Mouse (Mus musculus) frontal cortex, postnatal 14 days (tissue): ENCODE measurements around the gene Ptgs1.

Experiments used
- DNase-seq, 2 experiments: peaks; one replicate each; pipeline ENCODE4 v3.0.0; 2022; ENCODE audit warnings: low spot score in 2 of 2

Ptgs1 gene

DNA sequence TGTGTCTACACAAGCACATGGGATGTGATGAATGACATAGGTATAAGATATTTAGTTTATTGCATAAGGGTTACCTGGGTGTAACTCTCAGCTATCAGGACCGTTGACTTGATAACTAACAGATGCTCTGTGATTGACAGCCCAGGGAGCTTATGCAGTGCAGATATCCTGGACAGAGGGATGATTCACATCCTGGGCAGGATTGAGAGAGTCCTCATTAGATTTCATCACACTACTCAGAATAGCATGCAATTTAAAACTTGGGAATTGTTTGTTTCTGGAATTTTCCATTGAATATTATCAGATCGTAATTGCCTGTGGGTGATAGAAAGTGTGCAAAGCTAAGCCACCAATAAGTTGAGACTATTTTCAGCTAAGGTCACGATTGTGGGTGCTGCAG, 17.7 kb downstream of the Ptgs1 start:
- DNase-seq: no peak

DNA sequence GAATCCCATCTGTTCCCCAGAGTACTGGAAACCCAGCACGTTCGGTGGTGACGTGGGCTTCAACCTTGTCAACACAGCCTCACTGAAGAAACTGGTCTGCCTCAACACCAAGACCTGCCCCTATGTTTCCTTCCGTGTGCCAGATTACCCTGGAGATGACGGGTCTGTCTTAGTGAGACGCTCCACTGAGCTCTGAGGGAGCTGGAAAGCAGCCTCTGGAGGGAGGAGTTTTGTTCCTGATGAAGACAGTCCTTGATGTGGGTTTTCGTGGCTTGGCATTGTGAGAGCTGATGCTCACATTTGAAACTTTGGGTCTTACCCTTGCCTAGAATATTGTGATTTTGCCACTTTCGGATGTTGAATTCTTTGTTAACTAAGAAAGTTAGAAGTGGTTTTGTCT, 20.9 kb downstream of the Ptgs1 start:
- no peak for DNase-seq

DNA sequence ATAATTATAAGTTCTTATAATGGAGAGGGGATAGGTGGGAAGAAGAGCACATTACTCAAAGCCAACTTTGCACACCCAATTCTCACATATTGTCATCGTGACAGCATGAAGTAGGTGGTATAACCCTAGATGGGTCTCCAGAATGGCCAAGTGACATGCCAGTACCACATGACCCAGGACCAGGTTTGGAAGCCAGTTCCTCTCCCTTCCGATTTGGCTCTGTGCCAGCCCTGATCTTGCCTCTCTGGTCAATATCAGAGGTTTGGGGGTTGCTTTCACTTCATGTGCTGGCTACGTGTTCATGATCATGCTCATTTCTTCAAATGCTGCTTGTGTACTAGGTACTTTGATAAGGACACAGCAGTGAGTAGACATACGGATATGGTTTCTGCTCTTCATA, 22.3 kb downstream of the Ptgs1 start:
- DNase-seq: no peak

DNA sequence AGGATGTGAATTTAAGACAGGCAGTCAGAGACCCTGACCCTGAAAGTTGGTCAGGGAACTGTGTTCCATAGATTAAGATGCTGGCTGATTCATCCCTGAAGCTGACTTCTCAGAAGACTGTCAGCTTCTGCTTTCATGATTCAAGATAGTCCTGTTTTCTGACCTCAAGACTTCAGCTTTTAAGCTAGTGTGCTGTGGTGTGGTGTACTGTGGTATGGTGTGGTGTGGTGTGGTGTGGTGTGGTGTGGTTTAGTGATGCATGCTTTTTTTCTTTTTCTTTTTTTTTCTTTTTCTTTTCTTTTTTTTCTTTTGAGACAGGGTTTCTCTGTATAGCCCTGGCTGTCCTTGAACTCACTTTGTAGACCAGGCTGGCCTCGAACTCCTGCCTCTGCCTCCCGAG, 24.2 kb downstream of the Ptgs1 start:
- DNase-seq: no peak

- no peak for DNase-seq
These were observed 26.7 kb downstream of the Ptgs1 start for GRCm38 (mm10) chr2:36256931-36257330.

DNA sequence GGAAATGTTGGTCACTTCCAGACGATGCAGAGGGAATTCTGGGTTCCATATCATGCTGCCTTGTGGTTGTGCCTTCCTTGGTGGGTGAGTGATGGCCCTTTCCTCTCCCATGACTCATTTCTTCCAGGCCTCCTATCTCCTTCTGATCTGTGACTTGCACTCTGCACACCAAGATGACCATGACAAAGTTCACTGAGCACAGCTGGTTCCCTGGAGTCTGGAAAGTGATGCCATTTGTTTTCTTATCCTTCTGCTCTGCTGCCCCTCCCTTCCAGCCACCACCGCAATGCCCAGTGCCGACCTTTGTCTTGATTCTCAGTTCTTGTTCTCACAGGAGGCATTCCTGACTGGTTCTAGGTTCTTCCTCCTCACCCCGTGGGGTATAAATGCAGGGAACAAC, 29.2 kb downstream of the Ptgs1 start:
- no peak for DNase-seq

DNA sequence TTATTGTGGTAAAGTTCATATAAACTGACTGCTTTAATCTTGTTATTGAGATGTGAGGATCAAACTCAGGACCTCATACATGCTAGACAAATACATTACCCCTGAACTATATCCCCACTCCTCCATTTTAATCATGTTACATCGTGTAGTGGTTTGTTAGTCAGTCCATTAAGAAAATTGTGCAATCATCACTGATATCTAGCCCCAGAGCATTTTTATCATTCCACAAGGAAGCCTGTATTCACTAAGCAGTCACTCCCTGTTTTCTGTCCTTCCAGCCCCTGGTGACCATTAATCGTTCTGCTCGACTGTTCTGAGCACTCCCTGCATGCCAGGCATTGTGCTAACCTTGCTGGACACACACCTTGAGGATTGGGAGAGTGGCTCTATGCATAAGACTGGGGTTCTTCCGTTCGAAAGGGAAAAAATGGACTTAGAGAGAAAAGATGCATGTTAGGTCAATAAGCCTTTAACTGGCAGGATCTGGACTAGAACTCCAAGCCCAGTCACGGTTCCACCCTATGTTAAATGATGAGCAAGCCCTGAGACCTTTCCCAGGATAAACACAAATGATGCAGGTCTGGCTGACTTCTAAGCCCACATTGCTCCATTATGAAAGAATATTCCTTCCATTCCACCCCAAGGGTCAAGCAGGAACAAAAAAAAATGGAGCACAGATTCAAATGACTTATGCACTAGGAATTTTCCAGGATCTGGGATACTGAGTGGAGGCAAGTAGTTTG, 29.7 kb downstream of the Ptgs1 start:
- no peak for DNase-seq

DNA sequence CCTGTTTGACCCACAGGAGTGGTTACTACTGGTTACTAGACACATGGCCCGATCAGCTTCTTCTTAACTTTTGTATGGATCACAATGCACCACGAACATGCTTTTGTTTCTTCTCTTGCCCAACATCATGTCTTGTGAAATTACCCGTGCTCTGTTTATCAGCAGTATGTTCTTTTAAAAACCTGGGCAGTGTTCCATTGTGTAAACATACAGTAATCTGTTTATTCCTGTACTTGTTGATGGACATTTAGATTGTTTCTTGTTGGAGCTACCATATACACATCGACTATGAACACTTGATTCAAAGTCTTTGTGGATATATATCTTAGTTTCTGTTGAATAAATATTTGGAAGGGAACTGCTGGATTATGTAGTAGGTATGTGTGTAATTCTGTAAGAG, 31.8 kb downstream of the Ptgs1 start:
- no peak for DNase-seq

- no peak for DNase-seq
These were observed 39.2 kb downstream of the Ptgs1 start for GRCm38 (mm10) chr2:36269458-36269857.

DNA sequence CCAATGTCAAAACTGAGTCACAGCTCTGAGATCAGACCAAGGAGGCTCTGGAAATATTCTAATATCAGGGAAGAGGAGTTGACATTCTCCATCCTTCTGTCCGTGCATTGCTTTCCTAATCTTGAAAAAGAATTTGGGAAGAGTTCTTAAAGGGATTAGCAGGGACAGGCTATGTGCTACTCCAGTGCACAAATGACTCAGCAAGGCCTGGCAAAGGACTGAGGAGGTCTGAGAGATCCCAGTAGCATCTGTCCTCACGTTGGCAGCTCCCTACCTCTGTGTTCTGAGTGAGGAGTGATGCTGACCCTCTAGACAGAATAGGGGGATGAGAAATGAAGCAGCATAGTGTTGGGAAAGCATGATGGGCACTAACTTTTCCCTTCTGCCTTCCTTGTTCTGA, 40.0 kb downstream of the Ptgs1 start:
- no peak for DNase-seq

- DNase-seq: no peak
These were observed 40.9 kb downstream of the Ptgs1 start for GRCm38 (mm10) chr2:36271085-36271484.

GRCm38 (mm10) chr2:36272288-36272950, 42.2 kb downstream of the Ptgs1 start:
- DNase-seq: no peak

GRCm38 (mm10) chr2:36276454-36276853, 46.2 kb downstream of the Ptgs1 start:
- peak in 1 of 2 experiments; percentile 56 for DNase-seq

GRCm38 (mm10) chr2:36278760-36279159, 48.5 kb downstream of the Ptgs1 start:
- no peak for DNase-seq

- no peak for DNase-seq
These were observed 50.9 kb downstream of the Ptgs1 start for GRCm38 (mm10) chr2:36281138-36281537.

- DNase-seq: no peak
These were observed 52.1 kb downstream of the Ptgs1 start for GRCm38 (mm10) chr2:36282301-36282700.
